Mouse (Mus musculus): ENCODE measurements around the gene Edn3.

Edn3 gene

DNA sequence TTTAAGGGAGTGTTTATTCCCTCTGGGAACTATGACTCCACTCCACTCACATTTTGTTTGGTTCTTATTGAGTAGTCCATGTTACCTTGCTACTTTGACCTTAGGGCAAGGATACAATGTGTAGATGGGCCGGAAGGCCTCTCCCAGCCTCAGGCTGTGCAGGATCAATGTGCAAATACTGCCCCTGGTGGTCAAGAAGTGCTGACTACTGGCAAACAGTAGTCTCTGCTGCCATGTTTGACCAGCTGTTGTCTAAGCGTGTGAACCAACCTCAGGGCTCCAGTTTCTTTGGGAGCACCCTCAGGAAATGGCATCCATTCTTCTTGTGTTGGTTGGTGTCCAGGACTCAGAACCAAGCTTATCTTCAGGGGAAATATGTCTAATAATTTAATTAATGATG is 36.6 kb downstream of the Edn3 start:
- DNase-seq (ENCODE audit: low spot score), result no peak

DNA sequence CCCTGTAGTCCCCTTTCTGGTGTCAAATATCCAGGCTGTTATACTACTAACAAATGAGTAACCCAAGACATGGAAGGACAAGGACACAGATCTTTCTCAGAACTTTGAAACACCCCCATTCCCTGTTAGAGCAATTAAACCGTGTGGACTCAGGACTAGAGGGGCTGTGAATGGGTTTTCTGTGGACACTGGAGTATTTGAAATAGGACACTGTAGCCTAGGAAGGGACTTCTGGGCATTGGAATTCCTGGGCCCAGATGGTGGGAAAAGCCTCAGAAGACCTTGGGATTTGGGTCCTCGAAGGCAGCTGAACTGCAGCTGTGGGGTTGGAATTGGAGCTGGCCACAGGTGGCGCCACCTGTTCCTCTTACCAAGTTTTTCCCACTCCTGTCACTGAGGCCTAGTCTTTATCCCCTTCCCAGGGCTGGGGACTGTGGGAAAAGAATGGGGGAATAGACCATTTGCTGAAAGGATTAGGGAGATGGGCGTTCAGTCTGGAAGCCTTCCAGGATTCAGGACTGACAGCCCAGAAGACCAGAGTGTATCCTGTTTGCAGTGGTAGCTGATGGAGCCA is 37.2 kb downstream of the Edn3 start:
- DNase-seq (ENCODE audit: low spot score), result no peak

DNA sequence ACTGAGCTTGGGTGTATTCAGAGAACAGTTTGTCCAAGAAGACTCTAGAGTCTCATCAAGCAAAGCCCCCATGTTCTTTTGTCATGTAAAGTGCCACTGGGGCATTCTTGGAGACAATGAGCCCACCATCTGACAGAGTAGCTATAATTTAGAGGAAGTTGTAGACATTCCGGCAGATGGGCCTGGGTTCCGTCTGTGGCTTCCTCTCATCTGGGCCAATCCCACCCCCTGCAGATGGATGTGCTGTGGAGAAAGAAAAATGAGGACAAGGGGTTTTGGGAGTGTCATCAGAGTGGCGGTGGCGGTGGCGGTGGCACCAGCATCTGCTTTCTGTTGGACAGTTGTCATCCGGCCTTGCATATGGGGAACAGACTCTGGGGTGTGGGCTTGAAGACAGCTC is 42.0 kb downstream of the Edn3 start:
- DNase-seq (ENCODE audit: low spot score), result no peak

DNA sequence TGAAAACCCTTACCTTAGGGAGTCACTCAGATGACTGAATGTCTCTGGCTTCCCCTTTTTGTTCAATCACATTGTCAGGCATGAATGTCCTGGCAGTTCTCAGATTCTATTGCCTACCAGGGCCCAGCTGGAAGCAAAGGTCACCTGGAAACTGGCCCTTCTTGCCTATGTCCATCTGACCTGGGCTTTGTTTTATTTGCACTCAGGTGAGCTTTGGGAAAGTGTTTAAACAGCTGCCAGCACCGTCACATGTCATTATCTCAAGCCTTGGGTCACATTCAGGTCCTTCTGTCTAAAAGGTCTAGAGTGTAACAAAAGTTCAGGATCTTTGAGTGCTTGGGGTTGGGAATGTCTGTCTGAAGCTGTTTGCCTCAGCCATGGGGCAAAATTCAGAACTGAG is 43.2 kb downstream of the Edn3 start:
- DNase-seq (ENCODE audit: low spot score), result no peak

DNA sequence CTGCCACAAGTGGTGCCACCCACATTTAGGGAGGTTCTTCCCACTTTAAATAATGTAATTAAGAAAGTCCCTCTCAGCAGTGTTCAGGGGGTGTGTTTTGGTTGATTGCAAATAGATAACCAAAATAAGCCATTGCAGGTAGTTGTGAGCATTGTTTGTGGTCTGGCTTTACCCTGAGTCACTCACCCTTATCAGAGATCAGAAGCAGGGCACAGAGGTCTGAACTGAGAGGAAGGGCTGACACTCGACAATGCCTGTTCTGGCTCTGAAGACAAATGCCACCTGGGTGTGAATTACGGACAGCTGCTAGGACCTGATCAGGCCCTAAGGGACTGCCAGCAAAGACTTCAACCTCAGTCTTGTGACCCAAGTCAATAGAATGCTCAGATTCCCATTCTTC is 47.5 kb downstream of the Edn3 start:
- no peak for DNase-seq (ENCODE audit: low spot score)

DNA sequence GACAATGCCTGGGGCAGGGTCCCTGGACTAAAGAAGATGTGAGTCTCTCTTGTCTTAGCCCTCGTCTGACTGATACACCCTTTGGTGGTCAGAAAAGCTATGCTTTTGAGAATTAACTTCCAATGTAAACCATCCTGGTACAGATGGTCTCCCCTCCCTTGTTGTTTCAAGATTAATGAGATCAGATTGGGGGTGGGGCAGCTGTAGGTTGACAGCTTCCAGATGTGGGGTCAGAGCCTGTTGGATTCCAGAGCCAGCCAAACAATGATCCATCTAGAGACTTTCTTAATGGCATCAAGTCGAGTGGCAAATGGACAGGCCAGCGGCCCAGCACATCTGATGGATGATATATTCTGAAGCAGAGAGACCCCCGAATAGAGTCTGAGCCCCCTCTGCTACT is 48.9 kb downstream of the Edn3 start:
- DNase-seq (ENCODE audit: low spot score), result no peak

DNA sequence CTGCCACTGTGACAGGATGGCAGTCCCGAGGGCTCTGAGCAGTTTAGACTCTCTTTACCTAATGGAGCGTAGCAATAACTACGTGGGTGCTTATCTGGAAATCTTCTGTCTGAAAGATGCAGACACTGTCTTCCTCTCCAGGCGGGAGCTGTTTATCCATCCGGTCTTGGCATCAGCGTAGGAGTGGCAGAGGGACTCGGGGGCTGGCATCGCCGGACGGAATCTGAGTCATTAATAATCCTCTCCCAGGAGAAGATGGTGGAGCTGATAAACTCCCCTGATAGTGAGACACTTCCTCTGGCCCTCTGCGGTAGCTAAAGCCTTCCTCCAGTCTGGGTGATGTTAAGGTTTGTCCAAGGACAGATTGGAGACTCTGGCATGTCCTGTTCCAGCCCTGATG is 52.9 kb downstream of the Edn3 start:
- DNase-seq (ENCODE audit: low spot score), result no peak

DNA sequence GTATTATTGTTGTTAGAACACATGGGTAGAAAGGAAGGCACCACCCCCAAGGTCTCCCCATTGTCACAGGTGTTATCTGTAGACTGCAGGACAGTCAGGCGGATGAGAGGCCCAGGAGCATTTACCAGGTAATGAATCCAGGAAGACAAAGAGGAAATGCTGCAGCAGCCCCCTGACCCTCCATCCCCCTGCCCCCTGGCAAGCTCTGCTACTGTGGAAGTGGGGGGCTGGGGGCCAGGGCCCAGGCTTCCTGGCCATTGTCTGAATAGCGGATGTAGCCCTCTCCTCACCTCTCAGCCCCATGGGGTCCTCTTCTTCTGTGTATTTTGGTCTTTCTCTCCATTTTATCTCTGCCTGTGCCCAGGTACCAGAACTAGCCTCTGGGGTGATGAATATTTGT is 55.7 kb downstream of the Edn3 start:
- DNase-seq (ENCODE audit: low spot score), result no peak

DNA sequence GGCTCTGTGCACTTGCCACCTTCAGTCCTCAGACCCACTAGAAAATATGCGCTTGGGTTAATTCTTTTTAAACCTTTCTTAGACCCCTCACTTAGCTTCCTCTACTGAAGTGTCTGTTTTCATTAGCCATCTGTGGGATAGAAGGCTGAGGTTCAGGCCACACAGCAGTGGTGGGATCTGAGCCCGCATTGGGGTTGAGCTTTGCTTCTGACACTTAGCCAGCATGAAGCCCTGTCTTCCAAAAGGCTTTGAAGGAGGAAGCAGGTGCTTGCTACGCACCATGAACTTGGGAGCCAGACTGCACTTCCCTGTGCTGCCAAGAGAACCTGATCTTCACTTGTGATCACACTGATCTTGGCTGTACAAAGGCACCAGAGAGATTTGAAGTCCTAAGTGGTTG is 59.9 kb downstream of the Edn3 start:
- DNase-seq (ENCODE audit: low spot score), result no peak

DNA sequence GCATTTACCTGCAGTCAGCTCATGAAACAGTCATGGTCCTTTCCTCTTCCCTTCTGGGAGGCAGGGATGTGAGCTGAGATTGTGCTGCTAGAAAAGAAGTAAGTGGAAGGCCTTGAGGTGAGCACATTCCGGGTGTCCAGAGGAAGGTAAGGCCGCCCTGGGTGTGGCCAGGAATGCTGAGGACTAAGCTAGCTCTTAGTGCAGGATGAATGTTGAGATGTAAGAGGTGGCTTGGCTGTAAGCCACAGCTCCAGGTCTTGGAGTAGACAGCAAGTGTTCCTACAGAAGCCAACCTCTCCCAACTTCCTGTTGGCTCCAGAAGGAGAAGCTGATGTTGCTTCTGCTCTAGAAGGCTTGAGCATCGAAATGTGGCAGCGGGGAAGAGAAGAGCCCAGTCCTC is 67.4 kb downstream of the Edn3 start:
- no peak for DNase-seq (ENCODE audit: low spot score)

DNA sequence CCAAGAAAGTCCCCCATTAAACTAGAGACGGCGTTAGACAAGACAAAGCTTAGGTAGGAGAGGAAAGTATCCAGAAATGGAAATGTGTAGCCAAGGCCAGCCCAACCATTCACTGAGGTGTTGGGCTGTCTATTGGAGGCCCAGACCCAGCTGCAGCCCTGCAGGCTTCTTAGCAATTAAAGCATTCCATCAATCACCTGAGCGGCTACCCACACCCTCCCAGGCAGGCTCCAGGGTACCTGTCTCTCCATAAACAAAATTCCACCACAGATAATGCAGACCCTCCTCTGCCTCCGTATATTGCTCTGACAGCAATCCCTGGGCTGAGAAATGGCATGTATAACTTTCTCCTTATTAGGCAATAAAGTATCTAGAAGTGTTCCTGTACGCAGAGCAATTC is 73.2 kb downstream of the Edn3 start:
- DNase-seq (ENCODE audit: low spot score), result no peak
